ENCODE assay signal across 19 mouse cellular contexts in genomic region chr17:45004477-45005170, GRCm38 (mm10).
DNase-seq lines count a peak whose midpoint lies in the region; ATAC-seq lines count a peak whose summit lies in the region.
"Had no signal": no experiment of that assay in that cellular context is flagged by ENCODE, and none has a peak within 500 bp of the region (broad histone marks: within the 10 kb centered on the region; RNA-seq: fewer than 3 reads in every experiment).

No protein-coding gene starts in this region.

- H3K9me3 ChIP-seq in embryonic facial prominence, embryonic 11.5 days (replicated peaks; ENCODE audit: control insufficient read depth, low read length), result no peaks in the 10 kb centered on the region
- H3K9me3 ChIP-seq: forebrain, embryonic 15.5 days; heart, embryonic 12.5 days; hindbrain, embryonic 10.5 days; intestine, embryonic 15.5 days had no signal

- no peak; the same call in 1 of the 2 replicates for ATAC-seq in embryonic facial prominence, embryonic 11.5 days (replicated peaks; ENCODE audit: insufficient number of reproducible peaks, low FRiP score, low TSS enrichment, low read depth)
- ATAC-seq in CD4-positive, CD25-positive, alpha-beta regulatory T cell, adult 4 months, result no peak
- ATAC-seq: forebrain, embryonic 15.5 days; intestine, embryonic 15.5 days had no signal

- H3K27ac ChIP-seq in embryonic facial prominence, embryonic 11.5 days (replicated peaks; ENCODE audit: low read depth, low read length), result 0 out of 2 replicates have a peak overlapping the region, but pooled peaks have one; percentile 13
- H3K27ac ChIP-seq: forebrain, embryonic 15.5 days; hindbrain, embryonic 10.5 days; hindbrain, embryonic 14.5 days; intestine, embryonic 15.5 days had no signal

- no peaks in the 10 kb centered on the region for H3K36me3 ChIP-seq in embryonic facial prominence, embryonic 11.5 days (replicated peaks; ENCODE audit: control insufficient read depth, insufficient read depth, low read depth, low read length)
- H3K36me3 ChIP-seq: forebrain, embryonic 15.5 days; heart, embryonic 12.5 days; hindbrain, embryonic 10.5 days; intestine, embryonic 15.5 days had no signal

- no peak overlapping the region for H3K4me3 ChIP-seq in embryonic facial prominence, embryonic 11.5 days (ENCODE audit: low read depth, low read length)
- H3K4me3 ChIP-seq: forebrain, embryonic 15.5 days; heart, embryonic 12.5 days; hindbrain, embryonic 10.5 days; intestine, embryonic 15.5 days had no signal

- WGBS in embryonic facial prominence, embryonic 11.5 days, result 63% methylated on average over 13 of the region's 13 CpGs

- H3K9ac ChIP-seq in embryonic facial prominence, embryonic 11.5 days (replicated peaks; ENCODE audit: low read length), result no peak overlapping the region
- H3K9ac ChIP-seq: forebrain, embryonic 15.5 days; heart, embryonic 12.5 days; hindbrain, embryonic 14.5 days; intestine, embryonic 15.5 days had no signal

- no peak overlapping the region for H3K4me2 ChIP-seq in embryonic facial prominence, embryonic 11.5 days (ENCODE audit: low read depth, low read length)
- H3K4me2 ChIP-seq: forebrain, embryonic 15.5 days; heart, embryonic 12.5 days; hindbrain, embryonic 14.5 days; intestine, embryonic 15.5 days had no signal

- H3K27me3 ChIP-seq in embryonic facial prominence, embryonic 11.5 days (ENCODE audit: control insufficient read depth, insufficient read depth, low read length), result no peaks in the 10 kb centered on the region
- H3K27me3 ChIP-seq: forebrain, embryonic 15.5 days; heart, embryonic 12.5 days; intestine, embryonic 15.5 days had no signal

- DNase-seq in embryo, embryonic 11 days, result peak; percentile 20
- DNase-seq in embryo, embryonic 9.5 days (ENCODE audit: extremely low spot score), result no peak
- peak; percentile 82 for DNase-seq in embryonic facial prominence, embryonic 11.5 days (ENCODE audit: low spot score)
- DNase-seq in forelimb bud, embryonic 11.5 days (ENCODE audit: low read depth, low spot score), result peak; percentile 13
- no peak for DNase-seq in thymus, adult 18-20 months
- DNase-seq in gastrocnemius, postnatal 4 days (ENCODE audit: low spot score in 2 of 2), result no peak
- DNase-seq: adrenal gland, adult 8-10 months; adrenal gland, postnatal 36 days; B cell, adult 2 months; cerebellum, adult 2 months; cerebellum, postnatal 10 days; gastrocnemius, postnatal 14 days; kidney, adult 18-20 months had no signal

- H3K4me1 ChIP-seq in embryonic facial prominence, embryonic 11.5 days (ENCODE audit: control insufficient read depth, insufficient read depth, low read length), result no peaks in the 10 kb centered on the region; the same call in 1 of the 2 replicates
- H3K4me1 ChIP-seq: forebrain, embryonic 15.5 days; hindbrain, embryonic 10.5 days; intestine, embryonic 15.5 days had no signal

Comparison
In these comparisons a context has a peak if more than half of its experiments do, and no peak if none do; other contexts are left out.
1. DNase-seq: peak in embryo, embryonic 11 days (single experiment), embryonic facial prominence, embryonic 11.5 days (single experiment) and forelimb bud, embryonic 11.5 days (single experiment); none in embryo, embryonic 9.5 days (single experiment), thymus, adult 18-20 months (0 of 2) and gastrocnemius, postnatal 4 days (0 of 2).